Mouse (Mus musculus) kidney, postnatal 0 days (tissue): ENCODE results near the gene Psmb2. TPM values are rescaled to one million over a fixed set of nuclear protein-coding genes. Genes with fewer than 3 reads are reported as not detected.
A peak's percentile ranks its signal among the peaks of the same experiment; 100 is the strongest.

Experiments used
- ATAC-seq: fragments of 200-750 bp; cut with Nextera tagmentation; replicated peaks from 2 replicates; pipeline ENCODE4 v1.8.0; 2017; ENCODE audit warnings: low read depth, moderate number of reproducible peaks, moderate TSS enrichment, moderate library complexity; ENCODE audit not compliant: low FRiP score
- DNase-seq: peaks from one replicate; pipeline ENCODE4 v3.0.0-alpha.2; 2016; ENCODE audit warnings: low spot score
- H3K27ac ChIP-seq: fragments of 300-500 bp; sonication (generic); 2 replicates; pipeline ENCODE4 v1.5.1; 2014; ENCODE audit warnings: mild to moderate bottlenecking
- H3K27me3 ChIP-seq: fragments of 300-500 bp; sonication (generic); 2 replicates; pipeline ENCODE4 v1.6.1; 2014; ENCODE audit warnings: low read length, mixed read lengths; ENCODE audit not compliant: insufficient read depth
- H3K36me3 ChIP-seq: fragments of 300-500 bp; sonication (generic); 2 replicates; pipeline ENCODE4 v1.6.1; 2014; ENCODE audit warnings: low read length, mixed read lengths; ENCODE audit not compliant: insufficient read depth
- H3K4me1 ChIP-seq: fragments of 300-500 bp; sonication (generic); replicated peaks from 2 replicates; pipeline ENCODE4 v1.6.1; 2014; ENCODE audit warnings: antibody characterized with exemption, low read length, mixed read lengths; ENCODE audit not compliant: insufficient read depth
- H3K4me2 ChIP-seq: fragments of 300-500 bp; sonication (generic); 2 replicates; pipeline ENCODE4 v1.6.1; 2014; ENCODE audit warnings: mild to moderate bottlenecking, low read length, moderate library complexity, mixed read lengths
- H3K4me3 ChIP-seq: fragments of 300-500 bp; sonication (generic); replicated peaks from 2 replicates; pipeline ENCODE4 v1.5.1; 2014; ENCODE audit warnings: low read depth, low read length
- H3K9ac ChIP-seq: fragments of 300-500 bp; sonication (generic); 2 replicates; pipeline ENCODE4 v1.6.1; 2014; ENCODE audit warnings: low read depth, low read length
- H3K9me3 ChIP-seq: fragments of 300-500 bp; sonication (generic); replicated peaks from 2 replicates; pipeline ENCODE4 v1.6.1; 2016; ENCODE audit warnings: low read length, inconsistent platforms, mixed read lengths
- CTCF ChIP-seq: IDR thresholded peaks from 2 replicates; pipeline ENCODE4 v1.5.1; 2016; ENCODE audit warnings: antibody characterized with exemption, low read depth, mild to moderate bottlenecking, moderate library complexity
- WGBS: fragments of 180-500 bp; shearing (Covaris S2); extraction: QIAGEN DNeasy Blood & Tissue Kit; methylation state at CpG from one replicate; pipeline ENCODE4 v1.1.7; 2014; 5-methylcytosine and 5-hydroxymethylcytosine counted together
- polyA plus RNA-seq: library from polyadenylated mRNA; unstranded; fragments of >200 nt; fragmentation: Nextera tagmentation; extraction: Ambion mirVana; gene quantifications from 2 replicates; pipeline ENCODE4 v1.2.1, GENCODE M21; 2015

Psmb2 gene
- polyA plus RNA-seq, 1 experiment from 2014 or later, result 450 TPM

GRCm38 (mm10) chr4:126641901-126642300 is 35.5 kb upstream of the Psmb2 start:
- no peak for DNase-seq
- ATAC-seq, result no peak
- H3K9ac ChIP-seq, result no peak overlapping the region
- WGBS, result 23% methylated on average over 9 of the region's 9 CpGs
- no peak overlapping the region for H3K4me3 ChIP-seq
- H3K4me1 ChIP-seq, result no peaks in the 10 kb centered on the region
- no peaks in the 10 kb centered on the region for H3K36me3 ChIP-seq
- no peak overlapping the region for H3K4me2 ChIP-seq
- H3K9me3 ChIP-seq, result no peaks in the 10 kb centered on the region
- no peak overlapping the region for H3K27ac ChIP-seq
- no peak for TF ChIP-seq CTCF
- peaks cover 8% of the 10 kb centered on the region; the same call in 1 of the 2 replicates for H3K27me3 ChIP-seq

GRCm38 (mm10) chr4:126643815-126644214 is 33.6 kb upstream of the Psmb2 start:
- WGBS, result 56% methylated on average over 4 of the region's 4 CpGs
- Histone ChIP-seq H3K9me3 (no peaks in the 10 kb centered on the region), H3K36me3 (no peaks in the 10 kb centered on the region), H3K27me3 (peaks cover 8% of the 10 kb centered on the region; the same call in 1 of the 2 replicates), H3K4me1 (no peaks in the 10 kb centered on the region), H3K9ac (no peak overlapping the region), H3K27ac (no peak overlapping the region), H3K4me2 (no peak overlapping the region), H3K4me3 (no peak overlapping the region)
- DNase-seq (no peak), ATAC-seq (no peak)
- TF ChIP-seq CTCF, result no peak

GRCm38 (mm10) chr4:126644333-126644963 is 33.0 kb upstream of the Psmb2 start:
- DNase-seq (peak; percentile 76), ATAC-seq (peak; percentile 59; the same call in 1 of the 2 replicates)
- 38% methylated on average over 10 of the region's 10 CpGs for WGBS
- no peak for TF ChIP-seq CTCF
- H3K27ac ChIP-seq, result no peak overlapping the region
- H3K9me3 ChIP-seq, result no peaks in the 10 kb centered on the region
- no peak overlapping the region for H3K4me3 ChIP-seq
- no peak overlapping the region for H3K9ac ChIP-seq
- no peaks in the 10 kb centered on the region for H3K36me3 ChIP-seq
- H3K4me2 ChIP-seq, result no peak overlapping the region
- no peaks in the 10 kb centered on the region for H3K4me1 ChIP-seq
- peaks cover 7% of the 10 kb centered on the region; the same call in 1 of the 2 replicates for H3K27me3 ChIP-seq

GRCm38 (mm10) chr4:126647996-126648910 is 29.2 kb upstream of the Psmb2 start:
- H3K9ac ChIP-seq, result no peak overlapping the region
- H3K4me3 ChIP-seq, result no peak overlapping the region
- 0 out of 2 replicates have a peak, but pooled peaks cover 4% of the 10 kb centered on the region for H3K27me3 ChIP-seq
- TF ChIP-seq CTCF, result no peak
- H3K27ac ChIP-seq, result no peak overlapping the region
- H3K4me2 ChIP-seq, result no peak overlapping the region
- ATAC-seq, result no peak
- DNase-seq, result peak; percentile 34
- H3K36me3 ChIP-seq, result no peaks in the 10 kb centered on the region
- no peaks in the 10 kb centered on the region for H3K4me1 ChIP-seq
- H3K9me3 ChIP-seq, result no peaks in the 10 kb centered on the region
- WGBS, result 30% methylated on average over 24 of the region's 24 CpGs

GRCm38 (mm10) chr4:126653148-126653547 is 24.3 kb upstream of the Psmb2 start:
- Histone ChIP-seq H3K27me3 (no peaks in the 10 kb centered on the region), H3K4me2 (no peak overlapping the region), H3K4me3 (no peak overlapping the region), H3K36me3 (no peaks in the 10 kb centered on the region), H3K9ac (no peak overlapping the region), H3K4me1 (no peaks in the 10 kb centered on the region), H3K27ac (no peak overlapping the region), H3K9me3 (no peaks in the 10 kb centered on the region)
- 79% methylated on average over 5 of the region's 5 CpGs for whole genome bisulfite sequencing
- no peak for TF ChIP-seq CTCF
- ATAC-seq (no peak), DNase-seq (no peak)

GRCm38 (mm10) chr4:126655356-126655755 is 22.1 kb upstream of the Psmb2 start:
- no peaks in the 10 kb centered on the region for H3K9me3 ChIP-seq
- H3K4me2 ChIP-seq, result no peak overlapping the region
- no peaks in the 10 kb centered on the region for H3K4me1 ChIP-seq
- H3K27ac ChIP-seq, result no peak overlapping the region
- no peak overlapping the region for H3K4me3 ChIP-seq
- WGBS, result 10% methylated on average over 9 of the region's 9 CpGs
- H3K9ac ChIP-seq, result no peak overlapping the region
- no peak for TF ChIP-seq CTCF
- DNase-seq (peak; percentile 89), ATAC-seq (peak; percentile 40; the same call in 1 of the 2 replicates)
- no peaks in the 10 kb centered on the region for H3K36me3 ChIP-seq
- H3K27me3 ChIP-seq, result no peaks in the 10 kb centered on the region
